Mouse (Mus musculus) embryonic stem cell, embryonic (primary cell): ENCODE data around the gene Zc3h18.

Source experiments
- CTCF ChIA-PET, 4 experiments: fragments of 300-600 bp in 2 of 4; fragments of 350-600 bp in 2 of 4; sonication (Branson Sonifier 250); formaldehyde crosslinking; loops; one replicate each; lab custom pipeline; 2022; ENCODE audit warnings: inconsistent platforms in 2 of 4; lab: Charles Lee
- POLR2A ChIA-PET, 4 experiments: fragments of 300-600 bp in 2 of 4; fragments of 350-600 bp in 2 of 4; sonication (Branson Sonifier 250); formaldehyde crosslinking; loops; one replicate each; lab custom pipeline; 2022; ENCODE audit warnings: antibody characterized with exemption in 4 of 4, inconsistent platforms in 1 of 4; lab: Charles Lee

Gene Zc3h18

DNA sequence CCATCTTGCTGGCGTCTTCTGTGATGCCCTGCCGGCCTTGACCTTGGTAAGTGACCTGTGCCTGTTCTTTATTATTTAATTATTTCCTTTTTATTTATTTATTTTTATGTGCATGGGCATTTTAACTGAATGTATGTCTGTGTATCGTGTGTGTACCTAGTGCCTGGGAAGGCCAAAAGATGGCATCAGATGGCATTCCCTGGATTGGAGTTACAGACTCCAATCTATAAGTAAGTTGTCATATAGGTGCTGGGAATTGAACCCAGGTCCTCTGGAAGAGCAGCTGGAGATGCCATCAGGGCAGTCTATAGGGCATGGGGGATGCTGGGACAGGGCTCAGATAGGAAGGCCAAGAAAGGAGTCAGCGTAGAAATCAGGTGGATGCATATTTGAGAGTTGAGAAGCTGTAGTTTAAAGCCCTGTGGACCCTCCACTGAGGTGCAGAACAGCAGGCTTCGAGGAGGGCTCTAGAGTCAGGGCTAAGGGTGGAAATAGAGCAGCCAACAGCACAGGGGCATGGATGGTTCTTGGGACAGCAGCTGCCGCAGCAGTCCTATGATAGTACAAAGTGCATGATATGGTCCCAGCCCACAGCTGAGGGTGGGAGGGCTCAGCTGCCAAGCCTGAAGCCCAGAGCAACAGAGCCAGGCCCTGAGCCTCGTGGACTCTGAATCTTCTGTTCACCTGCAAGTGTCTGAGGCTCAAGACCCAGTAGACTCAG lies 15.6 kb upstream of the Zc3h18 start, which contains the start of gene Trhr2:
TSS of gene Trhr2 (minus strand) at position 51 of the 721 bp plus-strand sequence.
- ChIA-PET CTCF (interaction anchor here in 1 of 4 experiments (0.5 kb wide), 2 partner anchors 58 to 451 kb away, joined by 3 to 6 read pairs; no protein-coding TSS in a partner anchor), POLR2A (no interaction called here)

DNA sequence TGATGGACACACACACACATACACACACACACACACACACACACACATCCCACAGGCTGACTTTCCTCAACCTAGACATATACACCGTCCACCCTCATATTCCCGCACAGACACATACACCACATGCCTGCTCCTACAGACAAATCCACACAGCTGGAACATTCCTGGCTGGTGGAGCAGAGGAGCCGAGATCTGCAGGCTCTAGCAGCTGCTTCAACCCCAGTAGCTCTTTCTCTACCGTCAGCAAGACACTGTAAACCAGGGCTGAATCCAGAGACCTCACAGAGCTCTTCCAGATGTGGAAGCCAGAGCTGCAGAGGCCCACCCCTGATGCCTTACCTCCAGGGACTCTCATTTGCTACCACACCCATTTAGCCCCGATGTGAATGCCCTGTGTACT lies 14.1 kb upstream of the Zc3h18 start:
- POLR2A ChIA-PET, result interaction anchor here in 2 of 4 experiments (0.7 to 1.0 kb wide), 2 partner anchors 10 to 389 kb away, joined by 3 read pairs; no protein-coding TSS in a partner anchor
- CTCF ChIA-PET, result no interaction called here

- POLR2A ChIA-PET, result interaction anchor here in 1 of 4 experiments (1.0 kb wide), 1 partner anchor 390 kb away, joined by 3 read pairs; no protein-coding TSS in a partner anchor
Observed at GRCm38 (mm10) chr8:122362967-122363366, 13.4 kb upstream of the Zc3h18 start.

DNA sequence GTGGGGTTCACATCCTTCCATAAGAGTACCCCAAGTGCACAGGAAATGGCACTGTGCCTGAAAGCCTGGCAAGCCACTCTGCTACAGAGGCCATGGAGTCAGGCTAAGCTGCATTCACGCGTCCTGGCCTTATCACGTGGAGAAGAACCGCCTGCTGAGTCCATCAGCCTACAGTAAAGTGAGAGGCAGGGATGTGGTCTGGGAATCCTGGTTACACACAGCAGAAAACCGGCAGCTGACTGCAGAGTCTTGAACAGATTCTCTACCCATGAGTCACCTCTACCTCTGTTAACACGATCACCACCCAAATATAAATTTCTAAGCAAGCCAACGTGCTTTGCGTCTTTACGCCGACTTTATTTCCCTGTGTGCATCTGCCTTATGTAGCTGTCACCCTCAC lies 7.9 kb upstream of the Zc3h18 start:
- ChIA-PET CTCF (interaction anchor here (0.5 to 2.7 kb wide), 22 partner anchors 11 to 391 kb away, joined by 3 to 28 read pairs (median 8); no protein-coding TSS in a partner anchor), POLR2A (interaction anchor here in 3 of 4 experiments (0.6 to 2.8 kb wide), 9 partner anchors 9 to 517 kb away, joined by 3 to 10 read pairs (median 6); partner anchors contain the start of gene Mvd (in 1 of the 3))

More at GRCm38 (mm10) chr8:122362967-122363366, 13.4 kb upstream of the Zc3h18 start:
- CTCF ChIA-PET, result no interaction called here

GRCm38 (mm10) chr8:122369665-122370064 lies 6.7 kb upstream of the Zc3h18 start:
- CTCF ChIA-PET, result interaction anchor here (0.5 to 2.7 kb wide), 75 partner anchors 8 to 520 kb away, joined by 3 to 28 read pairs (median 4); partner anchors contain the start of genes Mvd (in 2 of the 4) and Snai3 (in 1 of the 4)
- POLR2A ChIA-PET, result interaction anchor here in 3 of 4 experiments (0.6 to 2.8 kb wide), 23 partner anchors 8 to 519 kb away, joined by 3 to 10 read pairs (median 3); partner anchors contain the start of genes Cyba (in 1 of the 3) and Mvd (in 1 of the 3)

DNA sequence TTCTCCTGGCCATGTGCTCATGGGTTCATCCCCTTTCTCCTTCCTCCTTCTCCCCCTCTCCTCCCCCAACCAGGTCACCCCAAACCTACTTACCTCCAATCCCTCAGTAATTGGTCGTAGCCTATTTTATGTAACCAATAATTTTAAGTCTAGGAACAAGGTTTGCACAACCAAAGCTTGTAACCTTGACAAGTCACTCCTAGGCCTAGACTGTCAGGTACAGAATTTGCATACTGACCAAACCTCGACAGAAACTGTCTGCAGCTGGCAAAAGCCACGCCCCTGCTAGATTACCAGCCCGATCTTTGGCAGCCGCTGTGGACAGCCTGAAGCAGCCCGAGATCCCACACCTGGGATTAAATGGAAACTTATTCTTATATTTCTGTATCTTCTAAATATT lies 4.7 kb upstream of the Zc3h18 start:
- POLR2A ChIA-PET, result interaction anchor here in 1 of 4 experiments (0.6 kb wide), 1 partner anchor 107 kb away, joined by 4 read pairs; no protein-coding TSS in a partner anchor
- CTCF ChIA-PET, result interaction anchor here in 2 of 4 experiments (0.7 kb wide), 2 partner anchors 73 to 190 kb away, joined by 3 read pairs; no protein-coding TSS in a partner anchor

- POLR2A ChIA-PET, result interaction anchor here in 3 of 4 experiments (0.7 to 2.8 kb wide), 9 partner anchors 11 to 1706 kb away, joined by 3 to 8 read pairs (median 3); partner anchors contain the start of gene Zfpm1 (in 1 of the 3)
- CTCF ChIA-PET, result interaction anchor here in 2 of 4 experiments (0.8 to 1.5 kb wide), 3 partner anchors 85 to 397 kb away, joined by 3 read pairs; no protein-coding TSS in a partner anchor
Observed at GRCm38 (mm10) chr8:122375320-122375719, 1.1 kb upstream of the Zc3h18 start.

DNA sequence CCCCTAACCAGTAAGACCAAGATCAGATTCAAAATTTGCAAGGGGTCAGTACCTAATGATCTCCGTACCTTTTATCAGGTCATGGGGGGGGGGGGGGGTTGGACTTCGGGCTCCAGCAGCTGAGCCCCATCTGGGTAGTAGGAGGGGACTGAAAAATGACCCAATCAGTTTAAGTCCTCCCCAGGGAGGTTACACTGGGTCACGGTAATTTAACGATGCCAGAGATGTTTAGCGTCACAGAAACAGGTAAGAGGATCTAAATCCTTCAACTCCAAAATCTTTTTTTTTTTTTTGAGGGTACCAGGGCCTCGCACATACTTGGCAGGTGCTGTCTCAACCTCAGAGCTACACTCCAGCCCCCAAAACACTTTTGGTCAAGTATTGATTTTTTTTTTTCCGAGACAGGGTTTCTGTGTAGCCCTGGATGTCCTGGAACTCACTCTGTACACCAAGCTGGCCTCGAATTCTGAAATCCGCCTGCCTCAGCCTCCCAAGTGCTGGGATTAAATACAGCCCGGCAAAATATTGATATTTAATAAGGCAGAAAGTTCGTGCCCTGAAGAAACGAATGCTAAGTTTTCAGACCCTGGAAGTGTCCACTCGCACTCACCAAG lies 551 bp upstream of the Zc3h18 start:
- ChIA-PET CTCF (interaction anchor here in 2 of 4 experiments (0.7 to 1.5 kb wide), 4 partner anchors 96 to 398 kb away, joined by 3 to 6 read pairs (median 4); no protein-coding TSS in a partner anchor), POLR2A (interaction anchor here in 2 of 4 experiments (0.7 to 5.2 kb wide), 11 partner anchors 11 to 834 kb away, joined by 3 to 39 read pairs (median 3); partner anchors contain the start of genes Il17c (in 1 of the 2), Mvd (in 1 of the 2) and Zfpm1 (in 1 of the 2))

DNA sequence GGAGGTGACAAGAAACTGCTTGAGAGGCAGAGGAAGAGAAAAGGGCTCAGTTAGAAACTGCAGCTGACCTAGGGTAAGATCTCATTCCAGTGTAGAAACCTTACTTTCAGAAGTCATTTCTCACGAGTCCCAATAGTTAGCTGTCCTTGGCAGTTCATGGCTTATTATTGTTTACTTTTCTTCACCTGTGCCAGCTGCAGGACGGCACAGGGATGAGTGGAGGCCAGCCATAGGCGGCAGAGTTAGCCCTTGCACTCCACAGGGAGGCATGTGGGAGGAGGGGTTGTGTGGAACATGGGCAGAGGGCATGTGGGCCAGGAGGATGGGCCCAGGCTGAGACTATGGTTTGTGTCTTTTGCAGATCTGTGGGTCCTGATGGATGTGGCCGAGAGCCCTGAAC lies 6.6 kb downstream of the Zc3h18 start:
- ChIA-PET POLR2A (interaction anchor here in 1 of 4 experiments (0.6 kb wide), 1 partner anchor 9 kb away, joined by 3 read pairs; no protein-coding TSS in a partner anchor), CTCF (no interaction called here)

- CTCF ChIA-PET, result interaction anchor here in 3 of 4 experiments (0.5 to 1.6 kb wide), 9 partner anchors 8 to 160 kb away, joined by 3 to 6 read pairs (median 4); no protein-coding TSS in a partner anchor
- POLR2A ChIA-PET, result interaction anchor here in 3 of 4 experiments (0.5 to 5.1 kb wide), 6 partner anchors 10 to 513 kb away, joined by 3 to 39 read pairs (median 6); partner anchors contain the start of gene Zc3h18 (in 2 of the 3)
Observed at GRCm38 (mm10) chr8:122389357-122389756, 12.9 kb downstream of the Zc3h18 start.

GRCm38 (mm10) chr8:122390758-122391157 lies 14.3 kb downstream of the Zc3h18 start:
- CTCF ChIA-PET, result interaction anchor here in 2 of 4 experiments (0.6 kb wide), 2 partner anchors 412 to 458 kb away, joined by 10 to 15 read pairs; no protein-coding TSS in a partner anchor
- POLR2A ChIA-PET, result interaction anchor here in 2 of 4 experiments (0.6 to 5.1 kb wide), 7 partner anchors 12 to 304 kb away, joined by 3 to 39 read pairs (median 4); partner anchors contain the start of genes Mvd (in 1 of the 2) and Zc3h18 (in 1 of the 2)

DNA sequence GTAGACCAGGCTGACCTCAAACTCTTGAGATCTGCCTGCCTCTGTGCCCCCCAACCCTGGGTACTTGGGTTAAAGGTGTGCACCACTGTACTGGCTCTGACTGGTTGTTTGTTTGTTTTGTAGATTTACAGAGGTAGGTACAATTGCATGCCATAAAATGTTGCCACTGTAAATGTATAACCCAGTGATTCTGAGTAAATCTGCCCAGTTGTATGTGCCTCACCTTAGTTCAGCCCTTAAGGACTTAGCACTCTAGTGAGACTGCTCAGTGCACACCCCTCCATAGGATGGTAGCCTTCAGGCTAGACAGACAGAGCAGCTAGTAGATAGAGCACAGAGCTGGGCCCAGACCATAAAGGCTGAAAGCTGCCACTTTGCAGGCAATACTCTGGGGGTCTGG lies 17.3 kb downstream of the Zc3h18 start:
- CTCF ChIA-PET, result interaction anchor here in 1 of 4 experiments (0.6 kb wide), 1 partner anchor 1148 kb away, joined by 5 read pairs; no protein-coding TSS in a partner anchor

DNA sequence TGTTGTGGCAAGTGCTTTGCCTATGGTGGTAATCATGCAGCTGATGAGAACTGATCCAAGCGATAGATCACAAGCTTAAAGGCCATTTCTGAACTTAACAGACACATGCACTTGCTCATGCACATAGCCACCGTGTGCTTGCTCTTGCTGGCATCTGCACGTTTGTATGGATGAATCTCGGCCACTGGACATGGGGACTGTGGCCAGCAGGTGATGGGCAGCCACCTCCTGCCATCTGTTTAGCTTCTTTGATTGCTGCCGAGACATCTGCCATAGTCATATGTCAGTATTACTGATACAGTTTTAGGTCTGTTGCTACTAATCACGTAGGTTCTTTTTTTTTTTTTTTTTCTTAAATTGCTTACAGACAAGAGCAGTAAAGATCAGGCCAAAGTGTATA lies 18.9 kb downstream of the Zc3h18 start:
- CTCF ChIA-PET, result no interaction called here
- POLR2A ChIA-PET, result interaction anchor here in 3 of 4 experiments (0.7 to 1.3 kb wide), 6 partner anchors 9 to 464 kb away, joined by 3 to 7 read pairs (median 4); no protein-coding TSS in a partner anchor

More for the DNA sequence above, 17.3 kb downstream of the Zc3h18 start:
- POLR2A ChIA-PET, result no interaction called here

GRCm38 (mm10) chr8:122398186-122398585 lies 21.8 kb downstream of the Zc3h18 start:
- POLR2A ChIA-PET, result interaction anchor here in 3 of 4 experiments (0.6 to 2.6 kb wide), 7 partner anchors 11 to 293 kb away, joined by 3 to 6 read pairs (median 5); partner anchors contain the start of genes Cyba (in 1 of the 3) and Zc3h18 (in 1 of the 3)

GRCm38 (mm10) chr8:122405146-122405805 lies 28.9 kb downstream of the Zc3h18 start:
- POLR2A ChIA-PET, result interaction anchor here in 2 of 4 experiments (0.8 to 1.7 kb wide), 5 partner anchors 9 to 18 kb away, joined by 3 to 4 read pairs (median 3); no protein-coding TSS in a partner anchor
- CTCF ChIA-PET, result interaction anchor here in 1 of 4 experiments (0.5 kb wide), 1 partner anchor 363 kb away, joined by 3 read pairs; no protein-coding TSS in a partner anchor

More at GRCm38 (mm10) chr8:122398186-122398585, 21.8 kb downstream of the Zc3h18 start:
- CTCF ChIA-PET, result interaction anchor here in 3 of 4 experiments (0.6 to 1.7 kb wide), 5 partner anchors 9 to 100 kb away, joined by 3 to 20 read pairs (median 4); no protein-coding TSS in a partner anchor

DNA sequence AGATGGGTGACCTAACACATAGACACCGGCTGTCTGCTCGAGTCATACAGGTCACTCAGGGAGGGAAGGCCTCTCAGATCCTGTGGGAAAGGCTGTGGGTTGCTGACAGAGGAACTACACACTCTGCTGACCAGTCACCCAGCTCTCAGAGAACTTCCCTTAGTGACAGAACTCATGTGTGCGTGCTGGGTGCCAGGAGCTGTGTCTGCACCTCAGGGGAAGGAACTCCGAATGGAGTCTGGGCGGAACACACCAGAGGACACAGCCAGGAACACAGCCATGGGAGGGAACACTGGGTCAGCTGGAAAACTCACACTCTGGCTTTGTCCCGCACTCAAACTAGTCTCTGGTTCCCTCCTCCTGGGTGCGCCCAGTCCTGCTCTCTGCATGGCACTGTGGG lies 31.3 kb downstream of the Zc3h18 start:
- CTCF ChIA-PET, result no interaction called here
- POLR2A ChIA-PET, result interaction anchor here in 1 of 4 experiments (1.5 kb wide), 1 partner anchor 16 kb away, joined by 5 read pairs; no protein-coding TSS in a partner anchor
